Mouse (Mus musculus): ENCODE data around the gene Cdhr3. TPM values are rescaled to one million over a fixed set of nuclear protein-coding genes. Genes with fewer than 3 reads are reported as not detected.
"Not testable (repeated sequence)": the region's sequence is repeated elsewhere in the genome, so short reads cannot be mapped to it uniquely, and the experiment has no call there.

Gene Cdhr3
- total RNA-seq, 4 experiments from 2014 or later = 0.25 to 1.7 (median 0.40) TPM

DNA sequence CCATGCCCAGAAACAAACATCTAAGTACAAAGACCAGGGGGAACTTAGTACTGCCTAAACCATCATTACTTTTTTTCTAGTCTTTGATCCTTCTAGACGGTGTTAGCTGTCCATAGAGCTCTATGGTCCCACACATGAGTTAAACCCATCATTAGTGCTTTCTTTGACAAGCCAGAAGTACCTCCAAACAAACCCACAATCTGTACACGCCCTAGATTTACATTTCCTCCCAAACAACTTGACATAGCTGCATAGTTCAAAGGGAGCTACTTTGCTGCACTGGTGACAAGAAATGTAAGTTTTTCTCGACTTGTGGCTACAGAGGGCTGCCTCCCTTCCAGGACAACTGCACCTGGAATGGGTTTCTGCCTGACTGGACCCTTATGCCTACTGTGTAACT lies 16.4 kb downstream of the Cdhr3 start:
- no peak for DNase-seq (ENCODE audit: low spot score in 2 of 2)

GRCm38 (mm10) chr12:33071901-33072672 lies 20.6 kb downstream of the Cdhr3 start:
- no peak for DNase-seq (ENCODE audit: low spot score in 2 of 2)

- no peak for DNase-seq (ENCODE audit: low spot score in 2 of 2)
Measured at GRCm38 (mm10) chr12:33068977-33069376, 23.7 kb downstream of the Cdhr3 start.

DNA sequence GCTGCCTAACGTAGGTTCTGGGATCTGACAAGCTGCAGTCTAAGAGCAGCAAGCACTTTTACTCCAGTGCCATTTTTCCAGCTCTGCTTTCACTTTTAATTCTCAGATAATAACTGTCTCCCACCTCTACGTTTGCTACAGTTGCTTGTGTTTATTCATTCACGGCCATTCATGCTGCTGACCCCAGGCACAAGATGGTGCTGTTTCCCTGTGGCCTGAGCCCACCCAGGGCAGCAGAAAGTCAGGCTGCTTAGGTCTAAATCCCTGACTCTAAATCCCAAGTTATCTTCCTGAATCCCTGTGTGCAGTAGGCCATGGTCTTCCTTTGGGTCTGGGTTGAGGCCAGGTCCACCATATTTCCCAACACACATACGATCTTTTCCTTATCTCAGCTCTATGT lies 26.3 kb downstream of the Cdhr3 start:
- DNase-seq (ENCODE audit: low spot score in 2 of 2) = no peak

DNA sequence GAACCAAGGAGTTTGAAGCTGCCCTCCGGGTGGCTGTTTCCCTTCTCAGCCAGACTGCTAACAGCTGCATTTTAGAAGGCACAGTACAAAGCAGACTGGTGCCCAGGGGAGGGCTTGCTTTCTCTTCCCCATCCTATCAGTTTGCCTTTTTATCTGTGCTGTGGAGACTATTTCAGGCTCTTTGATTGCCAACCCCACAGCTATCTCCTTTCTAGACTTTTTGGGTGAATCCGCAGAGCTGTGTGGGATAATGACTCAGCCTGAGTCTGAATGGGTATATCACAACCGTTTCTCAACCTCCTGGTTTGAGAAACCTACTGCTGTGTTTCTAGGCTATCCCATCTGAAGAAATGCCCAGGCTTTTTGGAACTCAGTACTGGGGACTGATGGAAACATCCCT lies 27.5 kb downstream of the Cdhr3 start:
- DNase-seq (ENCODE audit: low spot score in 2 of 2) = no peak

GRCm38 (mm10) chr12:33064266-33064665 lies 28.4 kb downstream of the Cdhr3 start:
- DNase-seq (ENCODE audit: low spot score in 2 of 2) = no peak

GRCm38 (mm10) chr12:33063250-33063649 lies 29.4 kb downstream of the Cdhr3 start:
- DNase-seq (ENCODE audit: low spot score in 2 of 2) = no peak

GRCm38 (mm10) chr12:33062379-33062778 lies 30.3 kb downstream of the Cdhr3 start:
- DNase-seq (ENCODE audit: low spot score in 2 of 2) = not testable (repeated sequence)

DNA sequence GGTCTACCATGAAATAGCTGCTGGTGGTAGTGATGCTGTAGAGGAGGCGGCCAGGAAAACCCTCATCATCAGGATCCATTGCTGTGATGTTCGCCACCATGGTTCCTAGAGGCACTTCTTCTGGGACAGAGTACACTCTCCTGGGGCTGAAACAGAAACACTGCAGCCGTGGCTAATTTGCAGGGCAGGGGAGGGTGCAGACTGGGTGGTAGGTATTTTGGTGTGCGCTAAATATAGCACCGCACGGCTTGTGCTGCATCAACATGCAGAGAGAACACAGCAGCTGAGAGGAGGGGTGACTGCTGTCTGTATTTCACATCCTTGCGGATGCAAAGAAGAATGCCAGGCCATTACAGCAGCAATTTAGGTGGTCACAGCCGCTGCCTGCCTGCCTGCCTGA lies 31.0 kb downstream of the Cdhr3 start:
- peak; percentile 40 to 51 for DNase-seq (ENCODE audit: low spot score in 2 of 2)

- no peak for DNase-seq (ENCODE audit: low spot score in 2 of 2)
Measured at GRCm38 (mm10) chr12:33057231-33058048, 35.2 kb downstream of the Cdhr3 start.

- no peak for DNase-seq (ENCODE audit: low spot score in 2 of 2)
Measured at GRCm38 (mm10) chr12:33056574-33056973, 36.1 kb downstream of the Cdhr3 start.

DNA sequence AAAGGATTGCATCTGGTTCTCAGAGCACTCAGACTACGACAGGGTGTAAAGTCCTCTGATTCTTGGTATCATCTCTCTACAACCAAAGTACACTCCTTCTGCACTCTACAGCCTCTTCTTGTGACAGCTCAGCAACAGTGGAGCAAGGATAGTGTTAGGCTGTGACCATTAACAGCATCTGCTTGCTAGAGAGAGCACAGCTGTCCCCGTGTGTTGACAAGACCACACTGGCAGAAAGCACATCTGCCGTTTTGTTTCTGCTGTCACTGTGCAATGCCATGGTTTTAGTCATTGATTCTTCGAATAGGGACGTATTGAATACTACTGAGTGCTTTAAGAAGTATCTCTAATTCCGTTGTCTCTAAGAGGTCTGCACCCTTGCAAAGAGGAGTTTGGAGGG lies 36.6 kb downstream of the Cdhr3 start:
- no peak for DNase-seq (ENCODE audit: low spot score in 2 of 2)

- no peak for DNase-seq (ENCODE audit: low spot score in 2 of 2)
Measured at GRCm38 (mm10) chr12:33053746-33054145, 38.9 kb downstream of the Cdhr3 start.

GRCm38 (mm10) chr12:33053311-33053710 lies 39.4 kb downstream of the Cdhr3 start:
- no peak for DNase-seq (ENCODE audit: low spot score in 2 of 2)

DNA sequence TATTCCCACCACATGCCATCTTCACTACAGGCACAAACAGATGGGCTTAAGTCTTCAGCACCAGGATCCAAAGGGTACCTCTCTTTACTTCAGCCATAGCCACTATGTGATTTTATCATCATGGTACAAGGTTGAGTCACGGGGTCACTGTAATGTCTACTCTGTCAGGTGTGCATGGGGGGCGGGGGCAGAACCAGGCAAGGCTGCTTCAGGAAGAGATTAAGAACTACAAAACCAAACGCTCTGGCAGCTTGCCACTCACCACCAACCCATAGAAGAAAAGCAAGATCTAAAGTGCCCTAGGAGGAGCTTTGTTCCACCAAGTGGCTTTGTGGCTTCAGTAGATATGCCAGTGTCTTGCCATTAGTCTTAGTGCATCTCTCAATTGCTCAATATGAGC lies 44.3 kb downstream of the Cdhr3 start:
- no peak for DNase-seq (ENCODE audit: low spot score in 2 of 2)

GRCm38 (mm10) chr12:33046434-33046833 lies 46.2 kb downstream of the Cdhr3 start:
- no peak for DNase-seq (ENCODE audit: low spot score in 2 of 2)

GRCm38 (mm10) chr12:33045533-33046361 lies 46.9 kb downstream of the Cdhr3 start:
- DNase-seq (ENCODE audit: low spot score in 2 of 2) = no peak

DNA sequence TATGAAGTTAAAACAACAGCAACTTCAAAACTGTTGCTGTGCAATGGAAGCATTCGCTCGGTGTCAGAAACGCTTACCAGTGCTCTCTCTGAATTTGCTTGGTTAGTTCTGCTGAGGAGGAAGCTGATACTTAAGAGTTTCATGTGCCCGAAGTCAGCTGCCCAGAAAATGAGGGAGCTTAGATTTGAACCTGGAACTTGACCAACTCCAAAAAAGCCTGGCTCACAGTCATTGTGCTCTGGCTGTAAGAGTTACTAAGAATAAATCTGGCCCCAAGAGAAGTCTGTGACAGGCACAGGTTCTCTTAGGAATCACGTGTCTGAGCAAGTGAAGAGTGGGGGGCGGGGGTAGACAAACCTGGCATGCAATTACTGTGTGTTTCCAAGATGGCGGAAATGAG lies 51.2 kb downstream of the Cdhr3 start:
- peak in 1 of 2 experiments; percentile 31 for DNase-seq (ENCODE audit: low spot score in 2 of 2)

GRCm38 (mm10) chr12:33040811-33041210 lies 51.9 kb downstream of the Cdhr3 start:
- DNase-seq (ENCODE audit: low spot score in 2 of 2) = no peak

- DNase-seq (ENCODE audit: low spot score in 2 of 2) = no peak
Measured at GRCm38 (mm10) chr12:33038676-33039075, 54.0 kb downstream of the Cdhr3 start.

DNA sequence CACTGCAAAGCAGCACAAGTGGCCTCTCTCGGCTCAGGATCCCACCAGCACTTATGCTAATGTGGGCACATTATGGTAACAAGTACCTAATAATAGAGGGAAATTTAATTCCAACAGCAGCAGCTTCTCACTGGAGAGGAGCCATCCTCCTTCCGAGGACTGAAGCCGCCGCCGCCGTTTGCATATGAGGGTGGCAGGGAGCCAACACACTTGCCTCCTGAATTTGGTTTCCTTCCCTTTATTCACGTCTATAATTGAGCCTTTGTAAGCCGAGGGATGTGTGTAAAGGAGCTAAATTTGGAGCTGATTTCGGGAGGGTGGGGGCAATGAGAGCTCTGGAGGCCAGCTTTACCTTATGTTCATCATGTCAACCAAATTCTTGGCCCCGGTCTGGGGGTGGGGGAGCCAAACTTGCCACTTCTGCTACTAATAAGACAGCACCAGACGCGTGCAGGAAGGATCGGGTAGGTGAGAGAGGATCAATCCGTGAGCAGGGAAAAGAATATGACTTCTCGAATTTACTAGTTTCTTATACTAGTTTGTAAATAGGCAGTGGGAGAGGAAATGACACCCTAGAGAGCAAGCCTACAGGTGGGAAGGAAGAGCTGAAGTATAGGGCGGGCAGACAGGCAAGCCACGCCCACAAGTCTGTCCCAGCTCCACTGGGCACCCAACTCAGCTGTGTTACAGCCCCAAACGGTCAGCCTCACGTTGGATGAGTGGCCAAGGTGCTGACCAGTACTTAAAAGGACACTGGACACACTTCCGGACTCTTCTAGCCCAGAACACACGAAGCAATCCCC lies 56.8 kb downstream of the Cdhr3 start:
- DNase-seq (ENCODE audit: low spot score in 2 of 2) = peak in 1 of 2 experiments; percentile 29

Data from gastrocnemius, adult 8-10 months (tissue).